Mouse (Mus musculus) ovary, adult 2 months (tissue): ENCODE data around the gene Nrip2. TPM values are rescaled to one million over a fixed set of nuclear protein-coding genes. Genes with fewer than 3 reads are reported as not detected.

Experiments used
- polyA plus RNA-seq: library from polyadenylated mRNA; depleted of rRNA; stranded (reverse); fragments of >200 nt; gene quantifications from 2 replicates; pipeline ENCODE4 v1.2.3, GENCODE M21; 2012; rRNA removed

Nrip2 gene
- 10.1 and 10.4 TPM in 2 replicates for polyA plus RNA-seq

DNA sequence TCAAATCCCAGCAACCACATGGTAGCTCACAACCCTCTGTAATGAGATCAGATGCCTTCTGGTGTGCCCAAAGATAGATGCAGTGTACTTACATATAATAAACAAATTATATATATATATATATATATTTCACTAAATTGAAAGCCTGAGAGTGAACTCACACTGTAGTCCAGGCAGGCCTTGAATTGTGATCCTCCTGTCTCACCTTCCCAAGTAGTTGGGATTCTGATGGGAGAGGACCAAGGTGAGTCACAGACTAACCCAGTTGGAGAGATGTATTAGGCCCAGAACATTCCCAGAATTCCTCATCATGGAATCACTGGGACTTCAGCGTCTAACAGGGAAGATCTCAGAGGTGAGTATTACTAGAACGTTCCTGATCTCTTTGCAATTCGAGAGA lies at the start of gene Nrip2:
Gene Nrip2 (plus strand): TSS at position 301 of the 400 bp plus-strand sequence.

GRCm38 (mm10) chr6:128355726-128356416 lies 43.2 kb upstream of the Nrip2 start, which contains the start of gene Tulp3:
Tulp3 (minus strand) TSS chr6:128355851.

GRCm38 (mm10) chr6:128362381-128363006 lies 36.6 kb upstream of the Nrip2 start, which contains the start of the genes Rhno1 and Foxm1:
Rhno1 (minus strand) TSS chr6:128362911.
Foxm1 (plus strand) TSS chr6:128362967.

GRCm38 (mm10) chr6:128375192-128375591 lies 23.9 kb upstream of the Nrip2 start, which contains the start of the genes Tex52 and Gm44596:
Tex52 (plus strand) TSS chr6:128375456.
Gm44596 (plus strand) TSS chr6:128375503.

DNA sequence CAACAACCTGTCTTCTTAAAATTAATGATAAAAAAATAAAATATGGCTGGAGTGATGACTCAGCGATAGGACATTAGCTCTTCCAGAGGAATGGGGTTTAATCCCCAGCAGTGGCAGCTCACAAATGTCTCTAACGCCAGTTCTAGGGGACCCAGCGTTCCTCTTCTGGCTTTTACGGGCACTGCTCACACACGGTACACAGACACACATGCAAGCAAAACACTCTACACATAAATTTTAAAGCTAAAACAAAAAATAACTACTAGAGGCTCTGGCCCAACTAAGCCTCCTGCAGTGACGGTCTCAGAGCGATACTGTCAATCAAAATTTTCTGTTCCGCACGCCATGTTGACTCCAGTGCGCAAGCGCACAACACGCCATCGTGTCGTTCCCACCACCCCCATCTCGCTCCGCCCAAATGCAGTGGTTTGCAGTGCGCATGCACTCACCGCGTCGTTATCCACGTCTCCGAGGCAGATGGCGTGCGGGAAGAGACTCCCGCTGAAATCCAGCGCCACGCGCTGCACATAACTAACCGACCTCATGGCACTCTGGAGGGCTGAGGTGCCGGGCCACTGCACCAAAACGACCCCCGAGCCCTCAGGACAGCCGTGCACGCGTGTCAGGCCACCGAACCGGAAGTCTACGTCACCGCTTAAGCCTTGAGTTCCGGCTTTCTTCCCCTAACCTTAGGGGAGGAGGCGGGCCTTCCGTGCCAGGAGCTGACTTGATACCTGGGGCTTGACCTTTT lies 25.3 kb downstream of the Nrip2 start, which contains the start of gene Itfg2:
Gene Itfg2 (minus strand): TSS at position 663 of the 751 bp plus-strand sequence.

GRCm38 (mm10) chr6:128438317-128438870 lies 39.3 kb downstream of the Nrip2 start, which contains the start of gene Fkbp4:
Fkbp4 (minus strand) TSS chr6:128438677.

Other genes with a start within 250 kb of the Nrip2 start
- 1.0 and 2.4 TPM in 2 replicates for gene Tead4, start 98.5 kb upstream of the Nrip2 start, polyA plus RNA-seq
- gene Tulp3, start 43.4 kb upstream of the Nrip2 start, polyA plus RNA-seq, result 33.6 and 35.2 TPM in 2 replicates
- 8.8 and 14.3 TPM in 2 replicates for gene Rhno1, start 36.4 kb upstream of the Nrip2 start, polyA plus RNA-seq
- gene Foxm1, start 36.3 kb upstream of the Nrip2 start, polyA plus RNA-seq, result 16.4 and 22.9 TPM in 2 replicates
- gene Tex52, start 23.8 kb upstream of the Nrip2 start, polyA plus RNA-seq, result 0.17 TPM in 1 of 2 replicates, not detected in the other
- gene Gm44596, start 23.8 kb upstream of the Nrip2 start, polyA plus RNA-seq, result not detected in 2 replicates
- gene Itfg2, start 25.6 kb downstream of the Nrip2 start, polyA plus RNA-seq, result 25.7 and 39.0 TPM in 2 replicates
- 216 and 278 TPM in 2 replicates for gene Fkbp4, start 39.4 kb downstream of the Nrip2 start, polyA plus RNA-seq
- gene Pzp, start 127.4 kb downstream of the Nrip2 start, polyA plus RNA-seq, result 0.26 and 0.50 TPM in 2 replicates
- 47.6 and 72.5 TPM in 2 replicates for gene A2ml1, start 182.3 kb downstream of the Nrip2 start, polyA plus RNA-seq
- gene Klrb1a, start 224.2 kb downstream of the Nrip2 start, polyA plus RNA-seq, result 0.81 and 1.1 TPM in 2 replicates